Mouse (Mus musculus): Measurements from ENCODE around the gene Slc10a6. TPM values are rescaled to one million over a fixed set of nuclear protein-coding genes. Genes with fewer than 3 reads are reported as not detected.

The Slc10a6 gene
- polyA plus RNA-seq, 2 experiments, result not detected

- H3K9ac ChIP-seq (replicated peaks), result no peak overlapping the region
- H3K4me2 ChIP-seq (ENCODE audit: low read depth), result no peak overlapping the region
- ATAC-seq (ENCODE audit: insufficient read depth), result no peak
- no peaks in the 10 kb centered on the region for H3K27me3 ChIP-seq (ENCODE audit: control insufficient read depth, insufficient read depth, low read length)
- no peaks in the 10 kb centered on the region for H3K36me3 ChIP-seq (replicated peaks; ENCODE audit: control insufficient read depth, insufficient read depth, low read depth)
- no peaks in the 10 kb centered on the region for H3K9me3 ChIP-seq (ENCODE audit: control insufficient read depth, low read length)
- no peaks in the 10 kb centered on the region for H3K4me1 ChIP-seq (replicated peaks; ENCODE audit: control insufficient read depth in 2 of 2, insufficient read depth in 2 of 2, low read length in 1 of 2)
- TF ChIP-seq EP300 (IDR thresholded peaks at IDR 0.05; ENCODE audit: low read depth), result no peak
- TF ChIP-seq CTCF (IDR thresholded peaks at IDR 0.05; ENCODE audit: low read depth), result no peak
- WGBS (ENCODE audit: insufficient replicate concordance), result 74% methylated on average over 10 of the region's 10 CpGs
- no peak overlapping the region for H3K27ac ChIP-seq
- no peak overlapping the region for H3K4me3 ChIP-seq (ENCODE audit: insufficient read depth in 1 of 2, low read depth in 2 of 2, low read length in 2 of 2)
- DNase-seq (ENCODE audit: low read depth in 3 of 3, low spot score in 3 of 3), result no peak
These were observed 18.2 kb downstream of the Slc10a6 start for GRCm38 (mm10) chr5:103610856-103611472.

GRCm38 (mm10) chr5:103610148-103610547 is 19.1 kb downstream of the Slc10a6 start:
- Histone ChIP-seq H3K9me3 (ENCODE audit: control insufficient read depth, low read length) (no peaks in the 10 kb centered on the region), H3K27me3 (ENCODE audit: control insufficient read depth, insufficient read depth, low read length) (no peaks in the 10 kb centered on the region), H3K4me1 (replicated peaks; ENCODE audit: control insufficient read depth in 2 of 2, insufficient read depth in 2 of 2, low read length in 1 of 2) (no peaks in the 10 kb centered on the region), H3K4me2 (ENCODE audit: low read depth) (no peak overlapping the region), H3K36me3 (replicated peaks; ENCODE audit: control insufficient read depth, insufficient read depth, low read depth) (no peaks in the 10 kb centered on the region), H3K27ac (no peak overlapping the region), H3K4me3 (ENCODE audit: insufficient read depth in 1 of 2, low read depth in 2 of 2, low read length in 2 of 2) (no peak overlapping the region), H3K9ac (replicated peaks) (no peak overlapping the region)
- no peak for TF ChIP-seq CTCF (IDR thresholded peaks at IDR 0.05; ENCODE audit: low read depth)
- no peak for TF ChIP-seq EP300 (IDR thresholded peaks at IDR 0.05; ENCODE audit: low read depth)
- ATAC-seq (ENCODE audit: insufficient read depth), result no peak
- WGBS (ENCODE audit: insufficient replicate concordance), result 53% methylated on average over 5 of the region's 5 CpGs
- DNase-seq (ENCODE audit: low read depth in 3 of 3, low spot score in 3 of 3), result no peak

- Histone ChIP-seq H3K27me3 (ENCODE audit: control insufficient read depth, insufficient read depth, low read length) (no peaks in the 10 kb centered on the region), H3K27ac (no peak overlapping the region), H3K4me2 (ENCODE audit: low read depth) (no peak overlapping the region), H3K9me3 (ENCODE audit: control insufficient read depth, low read length) (no peaks in the 10 kb centered on the region), H3K36me3 (replicated peaks; ENCODE audit: control insufficient read depth, insufficient read depth, low read depth) (no peaks in the 10 kb centered on the region), H3K4me3 (ENCODE audit: insufficient read depth in 1 of 2, low read depth in 2 of 2, low read length in 2 of 2) (no peak overlapping the region), H3K4me1 (replicated peaks; ENCODE audit: control insufficient read depth in 2 of 2, insufficient read depth in 2 of 2, low read length in 1 of 2) (no peaks in the 10 kb centered on the region), H3K9ac (replicated peaks) (no peak overlapping the region)
- DNase-seq (ENCODE audit: low read depth in 3 of 3, low spot score in 3 of 3) (no peak), ATAC-seq (ENCODE audit: insufficient read depth) (no peak)
- TF ChIP-seq CTCF (IDR thresholded peaks at IDR 0.05; ENCODE audit: low read depth), result no peak
- TF ChIP-seq EP300 (IDR thresholded peaks at IDR 0.05; ENCODE audit: low read depth), result no peak
- WGBS (ENCODE audit: insufficient replicate concordance), result 69% methylated on average over 7 of the region's 7 CpGs
These were observed 23.5 kb downstream of the Slc10a6 start for GRCm38 (mm10) chr5:103605707-103606106.

- ATAC-seq (ENCODE audit: insufficient read depth), result no peak
- H3K4me3 ChIP-seq (ENCODE audit: insufficient read depth in 1 of 2, low read depth in 2 of 2, low read length in 2 of 2), result no peak overlapping the region
These were observed 25.9 kb downstream of the Slc10a6 start for GRCm38 (mm10) chr5:103603115-103603893.

GRCm38 (mm10) chr5:103598881-103599280 is 30.3 kb downstream of the Slc10a6 start:
- no peak for DNase-seq (ENCODE audit: low read depth in 3 of 3, low spot score in 3 of 3)

More at GRCm38 (mm10) chr5:103603115-103603893, 25.9 kb downstream of the Slc10a6 start:
- Histone ChIP-seq H3K4me1 (replicated peaks; ENCODE audit: control insufficient read depth in 2 of 2, insufficient read depth in 2 of 2, low read length in 1 of 2) (no peaks in the 10 kb centered on the region), H3K36me3 (replicated peaks; ENCODE audit: control insufficient read depth, insufficient read depth, low read depth) (no peaks in the 10 kb centered on the region), H3K9ac (replicated peaks) (no peak overlapping the region), H3K9me3 (ENCODE audit: control insufficient read depth, low read length) (no peaks in the 10 kb centered on the region), H3K4me2 (ENCODE audit: low read depth) (no peak overlapping the region), H3K27ac (no peak overlapping the region), H3K27me3 (ENCODE audit: control insufficient read depth, insufficient read depth, low read length) (no peaks in the 10 kb centered on the region)
- 58% methylated on average over 11 of the region's 11 CpGs for WGBS (ENCODE audit: insufficient replicate concordance)
- no peak for DNase-seq (ENCODE audit: low read depth in 3 of 3, low spot score in 3 of 3)
- TF ChIP-seq EP300 (IDR thresholded peaks at IDR 0.05; ENCODE audit: low read depth) (no peak), CTCF (IDR thresholded peaks at IDR 0.05; ENCODE audit: low read depth) (no peak)

More at GRCm38 (mm10) chr5:103598881-103599280, 30.3 kb downstream of the Slc10a6 start:
- H3K4me1 ChIP-seq (replicated peaks; ENCODE audit: control insufficient read depth in 2 of 2, insufficient read depth in 2 of 2, low read length in 1 of 2), result no peaks in the 10 kb centered on the region
- H3K4me3 ChIP-seq (ENCODE audit: insufficient read depth in 1 of 2, low read depth in 2 of 2, low read length in 2 of 2), result no peak overlapping the region
- no peaks in the 10 kb centered on the region for H3K27me3 ChIP-seq (ENCODE audit: control insufficient read depth, insufficient read depth, low read length)
- H3K27ac ChIP-seq, result no peak overlapping the region
- no peak for ATAC-seq (ENCODE audit: insufficient read depth)
- H3K9ac ChIP-seq (replicated peaks), result no peak overlapping the region
- no peaks in the 10 kb centered on the region for H3K9me3 ChIP-seq (ENCODE audit: control insufficient read depth, low read length)
- H3K4me2 ChIP-seq (ENCODE audit: low read depth), result no peak overlapping the region
- no peaks in the 10 kb centered on the region for H3K36me3 ChIP-seq (replicated peaks; ENCODE audit: control insufficient read depth, insufficient read depth, low read depth)
- TF ChIP-seq EP300 (IDR thresholded peaks at IDR 0.05; ENCODE audit: low read depth) (no peak), CTCF (IDR thresholded peaks at IDR 0.05; ENCODE audit: low read depth) (no peak)
- WGBS (ENCODE audit: insufficient replicate concordance), result 78% methylated on average over 5 of the region's 5 CpGs
